Mouse (Mus musculus) small intestine, adult 2 months (tissue): ENCODE data around the gene Sf3b4.

Experiments used
- CTCF ChIP-seq: fragments of 200-500 bp; IDR thresholded peaks from 2 replicates; pipeline ENCODE4 v1.5.1; 2012; ENCODE audit warnings: low read depth, mild to moderate bottlenecking, control low read depth, inconsistent platforms, low read length, moderate library complexity, mixed read lengths; ENCODE audit not compliant: insufficient replicate concordance, insufficient read length; ENCODE audit errors: extremely low read depth
- POLR2A ChIP-seq: fragments of 200-500 bp; IDR thresholded peaks from 2 replicates; pipeline ENCODE4 v1.6.1; 2012; ENCODE audit warnings: low read depth, mild to moderate bottlenecking, control low read depth, inconsistent platforms, low read length, moderate library complexity

DNA sequence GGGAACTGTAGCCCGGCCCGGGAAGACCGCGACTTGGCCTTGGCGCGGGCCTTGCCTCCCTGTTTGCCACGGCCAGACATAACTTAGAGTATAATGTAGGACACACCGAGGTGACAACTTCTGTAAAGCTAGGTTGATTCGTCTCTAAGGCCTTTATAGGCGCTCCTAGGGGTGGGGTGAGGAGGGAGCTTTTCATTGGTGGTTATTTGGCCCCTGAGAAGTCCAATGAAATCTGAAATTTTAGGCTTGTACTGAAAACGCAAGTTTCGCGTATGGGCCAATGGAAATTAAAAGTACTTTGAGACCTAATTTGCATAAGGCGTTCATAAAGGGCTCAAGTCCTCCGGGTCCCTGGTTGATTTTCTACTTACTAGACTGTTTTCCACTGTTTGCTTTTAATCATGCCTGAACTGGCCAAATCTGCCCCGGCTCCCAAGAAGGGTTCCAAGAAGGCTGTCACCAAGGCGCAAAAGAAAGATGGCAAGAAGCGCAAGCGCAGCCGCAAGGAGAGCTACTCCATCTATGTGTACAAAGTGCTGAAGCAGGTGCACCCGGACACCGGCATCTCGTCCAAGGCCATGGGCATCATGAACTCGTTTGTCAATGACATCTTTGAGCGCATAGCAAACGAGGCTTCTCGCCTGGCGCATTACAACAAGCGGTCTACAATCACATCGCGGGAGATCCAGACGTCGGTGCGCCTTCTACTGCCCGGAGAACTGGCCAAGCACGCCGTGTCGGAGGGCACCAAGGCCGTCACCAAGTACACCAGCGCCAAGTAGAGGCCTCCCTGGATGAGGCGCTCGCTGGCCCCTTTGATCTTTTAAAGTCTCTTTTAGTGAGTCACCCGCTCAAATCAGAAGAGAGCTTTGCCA, 48.9 kb downstream of the Sf3b4 start, which contains the start of the genes Hist2h2ac and Hist2h2be:
- TF ChIP-seq POLR2A (peak; percentile 19; the same call in 1 of the 2 replicates), CTCF (no peak)
